Mouse (Mus musculus): ENCODE measurements around the gene Cast.

Gene Cast

DNA sequence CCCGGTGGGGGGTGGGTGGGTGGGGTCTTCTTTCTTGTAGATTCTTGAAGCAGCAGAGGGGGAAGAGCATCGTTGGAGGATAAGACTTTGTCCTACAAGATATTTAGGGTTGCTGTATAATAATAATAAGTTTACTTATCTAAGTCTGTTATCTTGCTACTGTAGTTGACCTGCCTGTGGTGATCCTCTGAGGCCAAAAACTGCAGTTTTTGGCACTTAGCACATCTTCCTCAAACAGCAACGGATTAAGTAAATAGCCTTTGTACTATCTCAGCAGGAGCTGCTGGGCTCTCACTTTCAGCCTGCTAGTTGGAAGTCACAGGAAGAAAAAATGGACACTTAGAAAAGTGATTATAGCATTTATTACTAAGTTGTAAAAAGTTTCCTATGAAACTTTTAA is 112.4 kb downstream of the Cast start:
- 60% methylated on average over 3 of the region's 3 CpGs for WGBS

- 86% methylated on average over 5 of the region's 5 CpGs for WGBS
Observed at GRCm38 (mm10) chr13:74695497-74696193, 113.0 kb downstream of the Cast start.
